Mouse (Mus musculus) liver, embryonic 14.5 days (tissue): ENCODE measurements around the gene Mob3a. TPM values are rescaled to one million over a fixed set of nuclear protein-coding genes. Genes with fewer than 3 reads are reported as not detected.

ENCODE experiments used
- ATAC-seq: fragments of 200-750 bp; cut with Nextera tagmentation; 2 replicates; pipeline ENCODE4 v1.8.0; 2017; ENCODE audit warnings: moderate number of reproducible peaks, mild to moderate bottlenecking, moderate library complexity; ENCODE audit not compliant: insufficient read depth
- DNase-seq, 3 experiments: peaks; one replicate each; pipeline ENCODE4 v3.0.0-alpha.2; 2012 to 2013; ENCODE audit warnings: low read depth in 3 of 3, low spot score in 3 of 3
- H3K27ac ChIP-seq: fragments of 300-500 bp; sonication (generic); 2 replicates; pipeline ENCODE4 v1.5.1; 2014; ENCODE audit warnings: moderate library complexity, mild to moderate bottlenecking, control low read depth, inconsistent platforms
- H3K27me3 ChIP-seq: fragments of 300-500 bp; sonication (generic); 2 replicates; pipeline ENCODE4 v1.6.1; 2014; ENCODE audit warnings: mild to moderate bottlenecking, low read length, moderate library complexity; ENCODE audit not compliant: control insufficient read depth, insufficient read depth
- H3K36me3 ChIP-seq: fragments of 300-500 bp; sonication (generic); replicated peaks from 2 replicates; pipeline ENCODE4 v1.6.1; 2014; ENCODE audit warnings: low read depth; ENCODE audit not compliant: control insufficient read depth, insufficient read depth
- H3K4me1 ChIP-seq, 2 experiments: fragments of 200-500 bp in 1 of 2; fragments of 300-500 bp in 1 of 2; sonication (generic) in 1 of 2; replicated peaks; 2 replicates each; pipeline ENCODE4 v1.6.1; 2012 to 2014; ENCODE audit warnings: antibody characterized with exemption in 1 of 2, inconsistent platforms in 1 of 2, low read length in 1 of 2; ENCODE audit not compliant: control insufficient read depth in 2 of 2, insufficient read depth in 2 of 2
- H3K4me2 ChIP-seq: fragments of 300-500 bp; sonication (generic); 2 replicates; pipeline ENCODE4 v1.6.1; 2014; ENCODE audit warnings: low read depth, mild to moderate bottlenecking, control low read depth, moderate library complexity
- H3K4me3 ChIP-seq, 2 experiments: fragments of 200-500 bp in 1 of 2; fragments of 300-500 bp in 1 of 2; sonication (generic) in 1 of 2; 2 replicates each; pipeline ENCODE4 v1.5.1; 2012 to 2014; ENCODE audit warnings: low read depth in 2 of 2, low read length in 2 of 2, mild to moderate bottlenecking in 2 of 2, control low read depth in 1 of 2, inconsistent platforms in 1 of 2, moderate library complexity in 1 of 2; ENCODE audit not compliant: insufficient read depth in 1 of 2
- H3K9ac ChIP-seq: fragments of 300-500 bp; sonication (generic); replicated peaks from 2 replicates; pipeline ENCODE4 v1.6.1; 2014; ENCODE audit warnings: mild to moderate bottlenecking, control low read depth, moderate library complexity
- H3K9me3 ChIP-seq: fragments of 300-500 bp; sonication (generic); 2 replicates; pipeline ENCODE4 v1.6.1; 2016; ENCODE audit warnings: low read length, mixed read lengths; ENCODE audit not compliant: control insufficient read depth
- CTCF ChIP-seq: IDR thresholded peaks from 2 replicates; pipeline ENCODE4 v1.5.1; 2016; ENCODE audit warnings: antibody characterized with exemption, low read depth, control low read depth
- EP300 ChIP-seq: IDR thresholded peaks from 2 replicates; pipeline ENCODE4 v1.6.1; 2016; ENCODE audit warnings: antibody characterized with exemption, low read depth
- WGBS: fragments of 180-500 bp; shearing (Covaris S2); extraction: QIAGEN DNeasy Blood & Tissue Kit; methylation state at CpG from one replicate; pipeline ENCODE4 v1.1.7; 2014; ENCODE audit not compliant: insufficient replicate concordance; 5-methylcytosine and 5-hydroxymethylcytosine counted together
- polyA plus RNA-seq, 2 experiments: library from polyadenylated mRNA; depleted of rRNA in 1 of 2; stranded (reverse) in 1 of 2; unstranded in 1 of 2; fragments of >200 nt; fragmentation: Nextera tagmentation in 1 of 2; extraction: Ambion mirVana in 1 of 2; gene quantifications; 2 replicates each; pipeline versions ENCODE4 v1.2.1 to v1.2.3; 2012 to 2014

Gene Mob3a
- polyA plus RNA-seq, 2 experiments: 13.0 to 14.2 TPM

GRCm38 (mm10) chr10:80656863-80657623 lies 44.7 kb downstream of the Mob3a start, which contains the start of gene Btbd2:
TSS of gene Btbd2 (minus strand) at chr10:80657071.
- Histone ChIP-seq H3K9me3 (no peaks in the 10 kb centered on the region), H3K27me3 (no peaks in the 10 kb centered on the region), H3K4me2 (peak within 1 kb of the TSS; percentile 74), H3K9ac (peak within 1 kb of the TSS; percentile 76), H3K36me3 (no peaks in the 10 kb centered on the region), H3K27ac (peak within 1 kb of the TSS; percentile 72), H3K4me3 (peak within 1 kb of the TSS; percentile 68 to 78), H3K4me1 (peaks cover 22 to 32% of the 10 kb centered on the region in 2 experiments)
- TF ChIP-seq EP300: no peak
- no peak for TF ChIP-seq CTCF
- 31% methylated on average over 15 of the region's 15 CpGs for WGBS
- ATAC-seq (peak; percentile 49), DNase-seq (peak in 2 of 3 experiments; percentile 62 to 63)

- Histone ChIP-seq H3K36me3 (no peaks in the 10 kb centered on the region), H3K4me3 (peak overlapping the region; percentile 68 to 78), H3K4me2 (peak overlapping the region; percentile 74), H3K27ac (peak overlapping the region; percentile 72), H3K4me1 (peaks cover 22 to 32% of the 10 kb centered on the region in 2 experiments), H3K9me3 (no peaks in the 10 kb centered on the region), H3K9ac (peak overlapping the region; percentile 76), H3K27me3 (no peaks in the 10 kb centered on the region)
- peak; percentile 88 to 90 (median 88) for DNase-seq
- no peak for TF ChIP-seq CTCF
- no peak for TF ChIP-seq EP300
- 2% methylated on average over 71 of the region's 72 CpGs for WGBS
- ATAC-seq: peak; percentile 72
Measured at GRCm38 (mm10) chr10:80656130-80656862, 45.5 kb downstream of the Mob3a start.

GRCm38 (mm10) chr10:80655406-80656129 lies 46.2 kb downstream of the Mob3a start:
- H3K9ac ChIP-seq: peak overlapping the region; percentile 76
- WGBS: 3% methylated on average over 12 of the region's 12 CpGs
- H3K9me3 ChIP-seq: no peaks in the 10 kb centered on the region
- peak; percentile 14; the same call in 1 of the 2 replicates for ATAC-seq
- no peaks in the 10 kb centered on the region for H3K36me3 ChIP-seq
- H3K4me2 ChIP-seq: peak overlapping the region; percentile 74
- H3K4me3 ChIP-seq: peak overlapping the region; percentile 68 to 78
- H3K27me3 ChIP-seq: no peaks in the 10 kb centered on the region
- peak overlapping the region; percentile 50; the same call in 1 of the 2 replicates for H3K27ac ChIP-seq
- peaks cover 22 to 32% of the 10 kb centered on the region in 2 experiments for H3K4me1 ChIP-seq
- no peak for TF ChIP-seq EP300
- no peak for TF ChIP-seq CTCF
- no peak for DNase-seq

GRCm38 (mm10) chr10:80654866-80655265 lies 46.9 kb downstream of the Mob3a start:
- Histone ChIP-seq H3K36me3 (no peaks in the 10 kb centered on the region), H3K9ac (no peak overlapping the region), H3K27me3 (no peaks in the 10 kb centered on the region), H3K4me3 (no peak overlapping the region), H3K4me1 (peaks cover 22 to 32% of the 10 kb centered on the region in 2 experiments), H3K27ac (no peak overlapping the region), H3K4me2 (no peak overlapping the region), H3K9me3 (no peaks in the 10 kb centered on the region)
- TF ChIP-seq CTCF: no peak
- TF ChIP-seq EP300: no peak
- ATAC-seq: no peak
- no peak for DNase-seq
- 80% methylated on average over 6 of the region's 6 CpGs for whole genome bisulfite sequencing
